Mouse (Mus musculus): Measurements from ENCODE around the gene Brd3. TPM values are rescaled to one million over a fixed set of nuclear protein-coding genes. Genes with fewer than 3 reads are reported as not detected.

Brd3 gene
- polyA plus RNA-seq, 1 experiment from 2014 or later = 70.8 TPM

DNA sequence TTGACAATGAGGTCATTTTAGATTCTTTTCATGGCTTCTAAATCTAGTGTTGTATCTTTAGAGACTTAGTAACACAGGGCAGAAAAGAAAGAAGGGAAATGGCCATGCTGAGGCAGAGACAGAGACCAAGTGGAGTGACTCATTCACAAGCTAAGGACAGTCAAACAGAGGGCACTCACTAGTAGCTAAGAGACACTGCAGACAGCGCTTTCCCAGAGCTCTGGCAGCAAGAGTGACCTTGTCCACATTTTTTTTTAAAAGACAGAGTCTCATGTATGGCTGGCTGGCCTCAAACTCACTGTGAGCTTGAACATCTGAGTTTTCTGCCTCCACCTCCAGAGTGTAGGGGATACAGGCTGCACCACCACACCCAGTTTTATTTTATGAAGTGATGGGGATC, 69.6 kb downstream of the Brd3 start:
- H3K9me3 ChIP-seq (ENCODE audit: control insufficient read depth, low read length) = no peaks in the 10 kb centered on the region
- 27% methylated on average over 1 of the region's 1 CpGs for WGBS
- no peak for ATAC-seq (ENCODE audit: insufficient number of reproducible peaks, insufficient read depth, low FRiP score, low read depth)
- no peaks in the 10 kb centered on the region for H3K36me3 ChIP-seq (ENCODE audit: control insufficient read depth, insufficient read depth, low read length)
- no peak overlapping the region for H3K4me2 ChIP-seq (ENCODE audit: low read length)
- no peak overlapping the region for H3K4me3 ChIP-seq (ENCODE audit: control insufficient read depth in 1 of 2, insufficient read depth in 1 of 2, low read depth in 1 of 2, low read length in 2 of 2)
- H3K9ac ChIP-seq (ENCODE audit: low read length) = no peak overlapping the region
- peaks cover 8 to 11% of the 10 kb centered on the region in 2 experiments for H3K4me1 ChIP-seq (ENCODE audit: control insufficient read depth in 2 of 2, insufficient read depth in 2 of 2, low read length in 2 of 2)
- no peak overlapping the region for H3K27ac ChIP-seq (replicated peaks in 1 of 2; ENCODE audit: control insufficient read depth in 1 of 2, insufficient read depth in 1 of 2, low read depth in 2 of 2, low read length in 2 of 2)
- no peaks in the 10 kb centered on the region for H3K27me3 ChIP-seq (ENCODE audit: control insufficient read depth, insufficient read depth, low read length)

- H3K9me3 ChIP-seq (ENCODE audit: control insufficient read depth, low read length) = no peaks in the 10 kb centered on the region
- 64% methylated on average over 2 of the region's 2 CpGs for WGBS
- no peaks in the 10 kb centered on the region for H3K36me3 ChIP-seq (ENCODE audit: control insufficient read depth, insufficient read depth, low read length)
- H3K4me1 ChIP-seq (ENCODE audit: control insufficient read depth in 2 of 2, insufficient read depth in 2 of 2, low read length in 2 of 2) = peaks cover 3 to 4% of the 10 kb centered on the region in 2 experiments; a peak in 3 of 4 replicates
- H3K4me2 ChIP-seq (ENCODE audit: low read length) = no peak overlapping the region
- H3K27ac ChIP-seq (replicated peaks in 1 of 2; ENCODE audit: control insufficient read depth in 1 of 2, insufficient read depth in 1 of 2, low read depth in 2 of 2, low read length in 2 of 2) = no peak overlapping the region
- ATAC-seq (ENCODE audit: insufficient number of reproducible peaks, insufficient read depth, low FRiP score, low read depth) = no peak
- H3K27me3 ChIP-seq (ENCODE audit: control insufficient read depth, insufficient read depth, low read length) = no peaks in the 10 kb centered on the region; the same call in 1 of the 2 replicates
- no peak overlapping the region for H3K9ac ChIP-seq (ENCODE audit: low read length)
- no peak overlapping the region for H3K4me3 ChIP-seq (ENCODE audit: control insufficient read depth in 1 of 2, insufficient read depth in 1 of 2, low read depth in 1 of 2, low read length in 2 of 2)
Measured at GRCm38 (mm10) chr2:27432599-27432998, 74.9 kb downstream of the Brd3 start.

GRCm38 (mm10) chr2:27430621-27431020, 76.8 kb downstream of the Brd3 start:
- Histone ChIP-seq H3K4me3 (ENCODE audit: control insufficient read depth in 1 of 2, insufficient read depth in 1 of 2, low read depth in 1 of 2, low read length in 2 of 2) (no peak overlapping the region), H3K27ac (replicated peaks in 1 of 2; ENCODE audit: control insufficient read depth in 1 of 2, insufficient read depth in 1 of 2, low read depth in 2 of 2, low read length in 2 of 2) (no peak overlapping the region), H3K36me3 (ENCODE audit: control insufficient read depth, insufficient read depth, low read length) (no peaks in the 10 kb centered on the region), H3K4me1 (ENCODE audit: control insufficient read depth in 2 of 2, insufficient read depth in 2 of 2, low read length in 2 of 2) (peaks cover 5 to 8% of the 10 kb centered on the region in 2 experiments; a peak in 2 of 4 replicates), H3K27me3 (ENCODE audit: control insufficient read depth, insufficient read depth, low read length) (no peaks in the 10 kb centered on the region; the same call in 1 of the 2 replicates), H3K9ac (ENCODE audit: low read length) (no peak overlapping the region), H3K9me3 (ENCODE audit: control insufficient read depth, low read length) (no peaks in the 10 kb centered on the region), H3K4me2 (ENCODE audit: low read length) (no peak overlapping the region)
- 90% methylated on average over 7 of the region's 7 CpGs for WGBS
- ATAC-seq (ENCODE audit: insufficient number of reproducible peaks, insufficient read depth, low FRiP score, low read depth) = no peak

GRCm38 (mm10) chr2:27428071-27428470, 79.4 kb downstream of the Brd3 start:
- Histone ChIP-seq H3K4me2 (ENCODE audit: low read length) (no peak overlapping the region), H3K4me1 (ENCODE audit: control insufficient read depth in 2 of 2, insufficient read depth in 2 of 2, low read length in 2 of 2) (peaks cover 6 to 8% of the 10 kb centered on the region in 2 experiments; a peak in 1 of 4 replicates), H3K27ac (replicated peaks in 1 of 2; ENCODE audit: control insufficient read depth in 1 of 2, insufficient read depth in 1 of 2, low read depth in 2 of 2, low read length in 2 of 2) (no peak overlapping the region), H3K9me3 (ENCODE audit: control insufficient read depth, low read length) (no peaks in the 10 kb centered on the region), H3K4me3 (ENCODE audit: control insufficient read depth in 1 of 2, insufficient read depth in 1 of 2, low read depth in 1 of 2, low read length in 2 of 2) (no peak overlapping the region), H3K27me3 (ENCODE audit: control insufficient read depth, insufficient read depth, low read length) (peaks cover 3% of the 10 kb centered on the region; the same call in 1 of the 2 replicates), H3K9ac (ENCODE audit: low read length) (no peak overlapping the region), H3K36me3 (ENCODE audit: control insufficient read depth, insufficient read depth, low read length) (no peaks in the 10 kb centered on the region)
- ATAC-seq (ENCODE audit: insufficient number of reproducible peaks, insufficient read depth, low FRiP score, low read depth) = no peak
- 0% methylated on average over 4 of the region's 4 CpGs for WGBS

DNA sequence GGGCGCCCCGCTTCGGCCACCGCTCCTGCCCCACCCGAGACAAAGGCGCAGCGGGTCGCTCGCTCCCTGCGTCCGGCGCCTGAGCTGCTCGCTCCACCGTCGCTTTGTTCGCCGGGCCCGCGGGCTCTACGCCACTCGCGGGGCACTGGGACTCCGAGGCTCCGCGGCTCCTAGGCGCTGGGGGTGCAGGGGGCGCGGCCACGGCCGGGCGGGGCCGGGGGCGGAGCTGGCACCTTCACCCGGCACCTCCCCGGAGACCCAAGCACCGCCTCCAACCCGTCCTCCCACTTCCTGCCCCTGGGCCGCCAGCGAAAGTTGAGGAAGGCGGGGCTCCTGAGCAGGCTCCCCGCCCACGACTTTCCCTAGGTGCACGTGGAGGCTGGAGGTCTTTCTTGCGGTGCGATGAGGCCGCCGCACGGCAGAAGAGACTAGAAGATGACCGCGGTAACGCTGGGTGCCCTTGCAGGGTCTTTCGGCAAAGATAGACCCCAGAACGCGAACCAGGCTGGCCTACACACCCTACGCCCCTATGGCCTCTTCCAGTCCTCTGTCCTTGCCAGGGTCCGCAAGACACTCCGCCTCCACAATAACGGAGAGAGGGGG, 80.5 kb downstream of the Brd3 start, which contains the start of gene Vav2:
TSS of gene Vav2 (minus strand) at position 179 of the 603 bp plus-strand sequence.
- 1% methylated on average over 56 of the region's 58 CpGs for whole genome bisulfite sequencing
- Histone ChIP-seq H3K9ac (ENCODE audit: low read length) (peak within 1 kb of the TSS; percentile 84), H3K36me3 (ENCODE audit: control insufficient read depth, insufficient read depth, low read length) (no peaks in the 10 kb centered on the region), H3K27me3 (ENCODE audit: control insufficient read depth, insufficient read depth, low read length) (peaks cover 3% of the 10 kb centered on the region; the same call in 1 of the 2 replicates), H3K4me1 (ENCODE audit: control insufficient read depth in 2 of 2, insufficient read depth in 2 of 2, low read length in 2 of 2) (peaks cover 6 to 8% of the 10 kb centered on the region in 2 experiments; a peak in 1 of 4 replicates), H3K9me3 (ENCODE audit: control insufficient read depth, low read length) (no peaks in the 10 kb centered on the region), H3K4me3 (ENCODE audit: control insufficient read depth in 1 of 2, insufficient read depth in 1 of 2, low read depth in 1 of 2, low read length in 2 of 2) (peak within 1 kb of the TSS; percentile 65 to 86), H3K4me2 (ENCODE audit: low read length) (peak within 1 kb of the TSS; percentile 96), H3K27ac (replicated peaks in 1 of 2; ENCODE audit: control insufficient read depth in 1 of 2, insufficient read depth in 1 of 2, low read depth in 2 of 2, low read length in 2 of 2) (peak within 1 kb of the TSS in 1 of 2 experiments; percentile 55; a peak in 1 of 4 replicates)
- ATAC-seq (ENCODE audit: insufficient number of reproducible peaks, insufficient read depth, low FRiP score, low read depth) = peak; percentile 94

- Histone ChIP-seq H3K9me3 (ENCODE audit: control insufficient read depth, low read length) (no peaks in the 10 kb centered on the region), H3K4me2 (ENCODE audit: low read length) (peak overlapping the region; percentile 96), H3K9ac (ENCODE audit: low read length) (peak overlapping the region; percentile 84), H3K4me3 (ENCODE audit: control insufficient read depth in 1 of 2, insufficient read depth in 1 of 2, low read depth in 1 of 2, low read length in 2 of 2) (peak overlapping the region; percentile 65 to 86), H3K36me3 (ENCODE audit: control insufficient read depth, insufficient read depth, low read length) (no peaks in the 10 kb centered on the region), H3K27me3 (ENCODE audit: control insufficient read depth, insufficient read depth, low read length) (peaks cover 3% of the 10 kb centered on the region; the same call in 1 of the 2 replicates), H3K4me1 (ENCODE audit: control insufficient read depth in 2 of 2, insufficient read depth in 2 of 2, low read length in 2 of 2) (peaks cover 6 to 8% of the 10 kb centered on the region in 2 experiments; a peak in 3 of 4 replicates), H3K27ac (replicated peaks in 1 of 2; ENCODE audit: control insufficient read depth in 1 of 2, insufficient read depth in 1 of 2, low read depth in 2 of 2, low read length in 2 of 2) (peak overlapping the region in 1 of 2 experiments; percentile 55; a peak in 1 of 4 replicates)
- ATAC-seq (ENCODE audit: insufficient number of reproducible peaks, insufficient read depth, low FRiP score, low read depth) = peak; percentile 31
- 0% methylated on average over 36 of the region's 64 CpGs for WGBS
Measured at GRCm38 (mm10) chr2:27426406-27426854, 81.0 kb downstream of the Brd3 start.

DNA sequence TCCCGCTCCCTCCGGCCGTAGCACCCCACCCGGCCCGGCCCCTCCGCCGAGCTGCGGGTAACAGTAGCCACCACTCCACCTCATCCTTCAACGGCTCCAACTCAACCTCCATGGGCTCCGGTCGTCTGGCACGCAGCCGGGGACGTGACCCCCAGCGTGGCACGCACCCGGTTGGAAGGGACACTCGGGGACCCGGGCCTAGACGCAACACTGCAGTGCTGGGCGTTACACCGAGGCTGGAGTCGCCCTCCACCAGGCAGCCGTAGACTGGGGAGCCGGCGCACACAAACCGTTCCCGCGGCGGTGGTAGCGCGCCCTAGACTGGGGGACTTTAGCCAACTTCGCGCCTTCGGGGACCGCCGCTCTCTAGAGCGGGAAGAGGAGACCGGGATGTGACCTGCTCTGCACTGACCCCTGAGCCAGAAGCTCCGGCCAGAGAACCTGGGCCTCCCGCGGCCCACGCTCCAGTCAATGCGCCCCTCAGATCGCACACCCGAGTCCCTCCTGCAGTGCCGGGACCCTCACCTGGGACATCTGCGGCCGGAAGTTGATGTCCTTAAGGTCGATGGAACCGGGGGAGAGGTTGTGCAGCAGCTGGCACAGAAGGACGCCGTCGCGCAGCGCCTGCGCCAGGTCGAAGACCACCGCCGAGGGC, 81.6 kb downstream of the Brd3 start:
- Histone ChIP-seq H3K9me3 (ENCODE audit: control insufficient read depth, low read length) (no peaks in the 10 kb centered on the region), H3K4me2 (ENCODE audit: low read length) (peak overlapping the region; percentile 96), H3K9ac (ENCODE audit: low read length) (peak overlapping the region; percentile 84), H3K36me3 (ENCODE audit: control insufficient read depth, insufficient read depth, low read length) (no peaks in the 10 kb centered on the region), H3K4me3 (ENCODE audit: control insufficient read depth in 1 of 2, insufficient read depth in 1 of 2, low read depth in 1 of 2, low read length in 2 of 2) (peak overlapping the region; percentile 65 to 86), H3K4me1 (ENCODE audit: control insufficient read depth in 2 of 2, insufficient read depth in 2 of 2, low read length in 2 of 2) (peaks cover 6 to 8% of the 10 kb centered on the region in 2 experiments; a peak in 3 of 4 replicates), H3K27me3 (ENCODE audit: control insufficient read depth, insufficient read depth, low read length) (peaks cover 3% of the 10 kb centered on the region; the same call in 1 of the 2 replicates), H3K27ac (replicated peaks in 1 of 2; ENCODE audit: control insufficient read depth in 1 of 2, insufficient read depth in 1 of 2, low read depth in 2 of 2, low read length in 2 of 2) (peak overlapping the region in 1 of 2 experiments; percentile 55; a peak in 1 of 4 replicates)
- ATAC-seq (ENCODE audit: insufficient number of reproducible peaks, insufficient read depth, low FRiP score, low read depth) = 0 out of 2 replicates have a peak, but pooled peaks have one; percentile 9
- under 1% methylated on average over 59 of the region's 60 CpGs for WGBS
